Mouse (Mus musculus) bone marrow macrophage, adult 2 months (primary cell): Measurements from ENCODE around the gene Wnt3. TPM values are rescaled to one million over a fixed set of nuclear protein-coding genes. Genes with fewer than 3 reads are reported as not detected.

ENCODE experiments used
- H3K27ac ChIP-seq: 2 replicates; pipeline ENCODE4 v1.5.1; 2012; ENCODE audit warnings: low read depth, low read length; ENCODE audit not compliant: insufficient read depth
- H3K4me1 ChIP-seq: 2 replicates; pipeline ENCODE4 v1.6.1; 2012; ENCODE audit warnings: low read length; ENCODE audit not compliant: control insufficient read depth, insufficient read depth
- H3K4me3 ChIP-seq: 2 replicates; pipeline ENCODE4 v1.5.1; 2012; ENCODE audit warnings: mild to moderate bottlenecking, low read length, moderate library complexity; ENCODE audit not compliant: insufficient read depth
- CTCF ChIP-seq: IDR thresholded peaks from 2 replicates; pipeline ENCODE4 v1.5.1; 2012; ENCODE audit warnings: low read depth, mild to moderate bottlenecking, low read length, moderate library complexity
- POLR2A ChIP-seq: IDR thresholded peaks from 2 replicates; pipeline ENCODE4 v1.6.1; 2012; ENCODE audit warnings: mild to moderate bottlenecking, low read depth, low read length, borderline replicate concordance
- polyA plus RNA-seq: library from polyadenylated mRNA; stranded (reverse); fragments of >200 nt; gene quantifications from 2 replicates; pipeline ENCODE4 v1.2.4, GENCODE M21; 2012; ENCODE audit not compliant: missing spikeins, insufficient read depth, insufficient read length

Wnt3 gene
- polyA plus RNA-seq, 1 experiment: not detected

DNA sequence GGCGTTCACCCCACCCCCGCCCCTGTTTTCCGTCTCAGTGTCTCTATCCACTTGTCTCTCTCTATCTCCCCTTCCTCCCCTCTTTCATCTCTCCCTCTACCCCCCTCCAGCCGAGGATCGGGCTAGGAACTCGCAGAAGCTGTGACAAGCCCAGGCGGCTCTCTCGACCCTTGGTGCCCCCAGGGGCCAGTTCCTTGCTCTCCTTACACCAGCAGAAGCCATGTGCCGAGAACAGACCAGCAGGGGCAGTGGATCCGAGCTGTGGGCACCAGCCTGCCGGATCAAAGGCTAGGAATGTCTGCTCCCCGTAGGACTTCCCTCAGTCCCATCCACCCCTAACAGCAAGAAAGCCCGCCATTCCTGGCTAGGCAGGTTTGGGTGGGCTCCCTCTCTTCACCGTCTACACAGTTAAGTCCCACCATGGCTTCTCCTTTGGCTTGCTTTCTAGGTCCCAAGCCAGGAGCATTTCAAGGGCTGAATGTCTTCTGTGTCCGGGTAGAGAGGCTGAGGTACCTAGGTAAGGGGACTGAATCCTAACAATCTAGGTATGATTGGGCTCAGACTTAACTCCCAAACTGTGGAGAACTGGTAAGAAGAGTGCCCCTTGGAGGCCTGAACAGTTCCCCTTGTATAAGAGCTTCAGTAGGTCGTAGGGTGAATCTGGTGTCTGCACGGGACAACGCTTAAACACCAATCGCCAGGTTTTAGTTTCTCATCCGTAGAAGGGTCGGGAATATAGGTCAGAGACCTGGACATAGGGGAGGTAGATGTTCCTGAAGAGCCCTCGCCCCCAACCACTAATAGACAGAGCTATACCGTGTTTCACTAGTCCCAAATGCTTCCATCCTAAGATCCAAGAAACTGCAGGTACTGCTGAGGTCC, 1.2 kb upstream of the Wnt3 start:
- TF ChIP-seq POLR2A: no peak
- TF ChIP-seq CTCF: no peak
- H3K4me1 ChIP-seq: no peaks in the 10 kb centered on the region
- no peak overlapping the region for H3K4me3 ChIP-seq
- no peak overlapping the region for H3K27ac ChIP-seq

GRCm38 (mm10) chr11:103774228-103774530, 229 bp downstream of the Wnt3 start:
- H3K4me3 ChIP-seq: no peak overlapping the region
- no peaks in the 10 kb centered on the region for H3K4me1 ChIP-seq
- no peak for TF ChIP-seq CTCF
- no peak for TF ChIP-seq POLR2A
- no peak overlapping the region for H3K27ac ChIP-seq

- Histone ChIP-seq H3K4me3 (no peak overlapping the region), H3K4me1 (no peaks in the 10 kb centered on the region), H3K27ac (no peak overlapping the region)
- TF ChIP-seq POLR2A: no peak
- TF ChIP-seq CTCF: no peak
Measured at GRCm38 (mm10) chr11:103780152-103780551, 6.2 kb downstream of the Wnt3 start.

GRCm38 (mm10) chr11:103789951-103790350, 16.0 kb downstream of the Wnt3 start:
- Histone ChIP-seq H3K4me1 (no peaks in the 10 kb centered on the region), H3K4me3 (no peak overlapping the region), H3K27ac (no peak overlapping the region)
- TF ChIP-seq POLR2A (no peak), CTCF (no peak)

DNA sequence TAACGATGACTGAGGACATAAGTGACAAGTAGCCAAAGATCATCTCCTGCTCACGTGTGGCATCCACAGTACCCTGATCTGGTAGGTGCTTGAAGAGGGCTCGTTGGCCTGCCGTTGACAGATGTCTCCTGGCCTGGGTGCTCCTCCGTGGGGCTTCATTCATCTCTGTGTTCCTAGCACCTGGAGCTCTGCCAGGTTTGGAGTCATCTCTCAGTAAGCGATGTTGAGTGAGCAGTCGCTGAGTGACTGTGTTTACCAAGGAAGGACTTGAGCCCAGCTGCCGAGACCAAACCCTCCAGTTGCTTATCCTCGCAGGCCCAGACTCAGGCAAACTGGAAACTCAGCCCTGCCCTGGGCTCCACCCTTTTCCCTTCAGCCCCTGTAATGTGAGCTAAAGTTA, 27.2 kb downstream of the Wnt3 start:
- Histone ChIP-seq H3K27ac (no peak overlapping the region), H3K4me1 (peaks cover 6% of the 10 kb centered on the region; the same call in 1 of the 2 replicates), H3K4me3 (no peak overlapping the region)
- TF ChIP-seq CTCF (no peak), POLR2A (no peak)

DNA sequence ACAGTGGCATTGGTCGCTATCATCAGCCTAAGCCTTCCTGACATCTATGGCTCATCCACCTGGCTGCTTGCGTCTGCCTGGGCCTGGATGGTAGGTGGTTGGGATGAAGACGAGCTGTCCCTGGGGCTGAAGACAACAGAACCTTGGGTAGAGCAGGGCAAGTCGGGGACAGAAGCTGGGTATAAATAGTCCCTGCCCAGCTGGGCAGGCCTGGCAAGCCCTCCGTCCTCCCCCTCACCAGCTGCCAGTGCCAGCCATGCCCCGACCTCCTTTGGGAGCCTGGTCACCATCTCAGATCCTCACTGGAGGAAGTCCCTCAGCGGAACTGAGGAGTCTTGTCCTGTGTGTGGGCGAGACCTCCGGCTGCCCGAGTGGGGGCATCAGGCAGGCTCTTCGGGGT, 30.2 kb downstream of the Wnt3 start:
- Histone ChIP-seq H3K4me3 (no peak overlapping the region), H3K4me1 (no peaks in the 10 kb centered on the region), H3K27ac (no peak overlapping the region)
- TF ChIP-seq CTCF (no peak), POLR2A (no peak)

GRCm38 (mm10) chr11:103804804-103805203, 30.9 kb downstream of the Wnt3 start:
- Histone ChIP-seq H3K4me3 (no peak overlapping the region), H3K4me1 (no peaks in the 10 kb centered on the region), H3K27ac (no peak overlapping the region)
- TF ChIP-seq CTCF (no peak), POLR2A (no peak)

GRCm38 (mm10) chr11:103807966-103808365, 34.0 kb downstream of the Wnt3 start:
- Histone ChIP-seq H3K27ac (no peak overlapping the region), H3K4me3 (no peak overlapping the region), H3K4me1 (no peaks in the 10 kb centered on the region)
- TF ChIP-seq POLR2A: no peak
- no peak for TF ChIP-seq CTCF

GRCm38 (mm10) chr11:103808771-103809610, 35.0 kb downstream of the Wnt3 start:
- no peaks in the 10 kb centered on the region for H3K4me1 ChIP-seq
- TF ChIP-seq CTCF (no peak), POLR2A (no peak)
- no peak overlapping the region for H3K27ac ChIP-seq
- no peak overlapping the region for H3K4me3 ChIP-seq
